Mouse (Mus musculus) left cerebral cortex, adult 11 months (tissue): Measurements from ENCODE around the gene Smyd4.

Experiments used
- DNase-seq: peaks from one replicate; pipeline ENCODE4 v3.0.0; 2022; ENCODE audit warnings: low spot score

Smyd4 gene

DNA sequence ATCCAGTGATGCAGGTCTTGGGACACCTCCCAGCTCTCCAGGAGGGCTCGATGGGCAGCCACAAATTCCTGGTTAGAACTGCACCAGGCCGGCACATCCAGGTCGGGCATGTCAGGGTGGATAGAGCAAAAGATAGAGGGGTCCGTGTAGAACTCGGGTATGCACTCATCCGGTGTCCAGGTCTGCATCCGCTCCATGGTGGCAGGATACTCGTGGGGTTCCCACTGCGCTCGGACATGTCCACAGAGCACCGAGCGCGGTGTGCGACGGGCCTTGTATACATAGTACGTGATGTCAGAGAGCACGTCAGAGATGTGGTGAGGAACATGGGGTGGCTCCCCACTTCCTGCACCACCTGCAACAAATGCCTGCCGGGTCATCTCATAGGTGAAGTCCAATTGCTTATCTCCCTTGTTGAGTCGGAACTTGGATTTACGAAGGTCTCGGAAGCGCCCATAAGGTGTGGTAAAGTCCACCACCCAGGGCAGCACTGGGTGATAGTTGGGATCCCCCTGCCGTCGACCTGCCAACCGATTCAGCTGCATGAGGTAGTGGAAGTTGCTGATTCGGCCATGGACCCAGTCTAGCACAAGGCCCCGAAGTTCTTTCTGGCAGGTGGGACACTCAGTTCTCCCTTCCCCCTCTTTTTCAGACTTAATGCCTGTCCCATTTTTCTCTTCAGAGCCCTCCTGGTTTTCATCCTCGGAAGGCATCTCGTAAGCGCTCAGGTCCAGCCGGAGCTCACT lies 104.8 kb downstream of the Smyd4 start:
- no peak for DNase-seq

DNA sequence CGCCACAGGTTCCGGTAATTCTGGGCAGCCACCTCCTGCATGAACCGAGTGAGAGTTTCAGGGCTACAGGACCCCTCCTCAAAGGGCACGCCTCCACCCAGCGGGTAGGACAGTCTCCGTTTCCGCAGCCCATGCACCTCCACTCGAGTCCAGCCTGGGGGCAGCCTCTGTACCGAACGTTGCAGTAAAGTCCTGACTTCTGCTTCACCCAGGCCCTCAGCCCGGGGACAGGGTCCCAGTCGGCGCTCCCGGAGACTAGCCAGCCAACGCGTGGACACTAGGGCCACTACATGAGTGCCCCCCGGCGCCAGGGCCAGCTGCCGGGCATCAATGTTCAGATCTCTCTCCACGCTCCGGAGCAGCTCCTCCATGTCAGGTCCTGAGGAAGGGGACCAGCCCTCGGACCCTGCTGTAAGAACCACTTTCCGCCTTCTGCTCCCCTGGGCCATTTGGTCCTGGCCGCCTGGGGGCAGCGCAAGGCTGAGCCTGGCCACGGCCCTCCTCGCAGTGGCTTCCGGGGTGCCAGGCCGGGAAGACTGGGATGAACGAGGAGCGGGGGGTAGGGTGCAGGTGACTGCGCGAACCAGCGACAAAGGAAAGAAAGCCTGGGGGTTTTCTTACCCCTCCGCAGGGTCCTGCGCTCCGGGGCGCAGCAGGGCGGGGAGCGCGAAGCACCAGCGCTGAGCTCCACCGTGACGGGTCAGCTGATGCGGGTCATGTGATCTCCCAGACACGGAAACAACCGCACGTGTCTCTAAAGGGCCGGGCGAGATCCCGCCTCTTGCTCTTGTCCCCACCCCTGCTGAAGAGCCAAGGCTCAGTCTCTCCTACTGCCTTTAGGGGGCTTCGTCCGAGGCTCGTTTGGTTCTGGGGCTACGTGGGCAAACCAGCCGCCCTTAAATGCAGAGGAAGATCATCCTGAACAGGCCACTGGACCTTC lies 106.0 kb downstream of the Smyd4 start, which contains the start of gene Wdr81:
TSS of gene Wdr81 (minus strand) at position 727 of the 940 bp plus-strand sequence.
- peak; percentile 79 for DNase-seq
